Mouse (Mus musculus) embryonic facial prominence, embryonic 11.5 days (tissue): Measurements from ENCODE around the gene Hcrt. TPM values are rescaled to one million over a fixed set of nuclear protein-coding genes. Genes with fewer than 3 reads are reported as not detected.

Source experiments
- ATAC-seq: fragments of 200-750 bp; cut with Nextera tagmentation; replicated peaks from 2 replicates; pipeline ENCODE4 v1.8.0; 2017; ENCODE audit warnings: low read depth; ENCODE audit not compliant: insufficient number of reproducible peaks, low FRiP score, low TSS enrichment
- DNase-seq: peaks from one replicate; pipeline ENCODE4 v3.0.0-alpha.2; 2015; ENCODE audit warnings: low spot score
- H3K27ac ChIP-seq: fragments of 300-500 bp; sonication (generic); replicated peaks from 2 replicates; pipeline ENCODE4 v1.5.1; 2014; ENCODE audit warnings: mild to moderate bottlenecking, low read depth, low read length, control low read depth
- H3K27me3 ChIP-seq: fragments of 300-500 bp; sonication (generic); 2 replicates; pipeline ENCODE4 v1.6.1; 2014; ENCODE audit warnings: mild to moderate bottlenecking, low read length, moderate library complexity, mixed read lengths; ENCODE audit not compliant: control insufficient read depth, insufficient read depth
- H3K36me3 ChIP-seq: fragments of 300-500 bp; sonication (generic); replicated peaks from 2 replicates; pipeline ENCODE4 v1.6.1; 2014; ENCODE audit warnings: low read depth, mild to moderate bottlenecking, low read length, moderate library complexity, mixed read lengths; ENCODE audit not compliant: control insufficient read depth, insufficient read depth
- H3K4me1 ChIP-seq: fragments of 300-500 bp; sonication (generic); 2 replicates; pipeline ENCODE4 v1.6.1; 2014; ENCODE audit warnings: low read length, mixed read lengths; ENCODE audit not compliant: control insufficient read depth, insufficient read depth
- H3K4me2 ChIP-seq: fragments of 300-500 bp; sonication (generic); 2 replicates; pipeline ENCODE4 v1.6.1; 2014; ENCODE audit warnings: low read depth, mild to moderate bottlenecking, control low read depth, low read length, moderate library complexity
- H3K4me3 ChIP-seq: fragments of 300-500 bp; sonication (generic); 2 replicates; pipeline ENCODE4 v1.5.1; 2014; ENCODE audit warnings: low read depth, low read length, control low read depth
- H3K9ac ChIP-seq: fragments of 300-500 bp; sonication (generic); replicated peaks from 2 replicates; pipeline ENCODE4 v1.6.1; 2014; ENCODE audit warnings: mild to moderate bottlenecking, control low read depth, low read length
- H3K9me3 ChIP-seq: fragments of 300-500 bp; sonication (generic); replicated peaks from 2 replicates; pipeline ENCODE4 v1.6.1; 2016; ENCODE audit warnings: mild to moderate bottlenecking, low read length, inconsistent platforms, mixed read lengths; ENCODE audit not compliant: control insufficient read depth
- WGBS: fragments of 180-500 bp; shearing (Covaris S2); extraction: QIAGEN DNeasy Blood & Tissue Kit; methylation state at CpG from one replicate; pipeline ENCODE4 v1.1.7; 2014; 5-methylcytosine and 5-hydroxymethylcytosine counted together
- polyA plus RNA-seq: library from polyadenylated mRNA; unstranded; fragments of >200 nt; fragmentation: Nextera tagmentation; extraction: Ambion mirVana; gene quantifications from 2 replicates; pipeline ENCODE4 v1.2.1, GENCODE M21; 2014

The Hcrt gene
- polyA plus RNA-seq, 1 experiment from 2014 or later = not detected

- Histone ChIP-seq H3K9ac (no peak overlapping the region; the same call in 1 of the 2 replicates), H3K4me3 (no peak overlapping the region; the same call in 1 of the 2 replicates), H3K9me3 (no peaks in the 10 kb centered on the region), H3K27ac (no peak overlapping the region), H3K36me3 (peaks cover 7% of the 10 kb centered on the region), H3K4me2 (peak overlapping the region; percentile 37), H3K27me3 (no peaks in the 10 kb centered on the region), H3K4me1 (peaks cover 9% of the 10 kb centered on the region)
- no peak for DNase-seq
- ATAC-seq = no peak
- 43% methylated on average over 4 of the region's 4 CpGs for WGBS
Measured at GRCm38 (mm10) chr11:100713174-100713573, 49.6 kb downstream of the Hcrt start.

- ATAC-seq = peak; percentile 85
Measured at GRCm38 (mm10) chr11:100711783-100712615, 50.7 kb downstream of the Hcrt start, which contains the start of gene Kat2a. Kat2a (minus strand) TSS chr11:100712465.

More at GRCm38 (mm10) chr11:100711783-100712615, 50.7 kb downstream of the Hcrt start, which contains the start of gene Kat2a:
- peak within 1 kb of the TSS; percentile 88 for H3K27ac ChIP-seq
- peak within 1 kb of the TSS; percentile 97 for H3K9ac ChIP-seq
- no peaks in the 10 kb centered on the region for H3K27me3 ChIP-seq
- peak; percentile 93 for DNase-seq
- H3K36me3 ChIP-seq = peaks cover 3% of the 10 kb centered on the region
- H3K4me3 ChIP-seq = peak within 1 kb of the TSS; percentile 89
- peak within 1 kb of the TSS; percentile 81 for H3K4me2 ChIP-seq
- no peaks in the 10 kb centered on the region for H3K9me3 ChIP-seq
- peaks cover 9% of the 10 kb centered on the region for H3K4me1 ChIP-seq
- 2% methylated on average over 48 of the region's 48 CpGs for WGBS

Other genes with a start within 250 kb of the Hcrt start
- gene Acly, start 234.9 kb downstream of the Hcrt start, polyA plus RNA-seq = 200 and 210 TPM in 2 replicates
- gene Ttc25, start 217.3 kb downstream of the Hcrt start, polyA plus RNA-seq = 0.79 and 1.4 TPM in 2 replicates
- 20.0 and 23.6 TPM in 2 replicates for gene Cnp, start 188.0 kb downstream of the Hcrt start, polyA plus RNA-seq
- gene Nkiras2, start 143.7 kb downstream of the Hcrt start, polyA plus RNA-seq = 79.5 and 93.0 TPM in 2 replicates
- 80.0 and 83.9 TPM in 2 replicates for gene Dnajc7, start 142.8 kb downstream of the Hcrt start, polyA plus RNA-seq
- gene Zfp385c, start 70.5 kb downstream of the Hcrt start, polyA plus RNA-seq = 0.53 and 1.2 TPM in 2 replicates
- 1.2 and 1.8 TPM in 2 replicates for gene Dhx58, start 58.7 kb downstream of the Hcrt start, polyA plus RNA-seq
- 49.9 and 55.9 TPM in 2 replicates for gene Kat2a, start 50.5 kb downstream of the Hcrt start, polyA plus RNA-seq
- not detected in 2 replicates for gene Hspb9, start 49.1 kb downstream of the Hcrt start, polyA plus RNA-seq
- 76.6 and 86.1 TPM in 2 replicates for gene Rab5c, start 24.7 kb downstream of the Hcrt start, polyA plus RNA-seq
- gene Kcnh4, start 3.0 kb downstream of the Hcrt start, polyA plus RNA-seq = 0.50 and 0.56 TPM in 2 replicates
- 1.4 and 1.5 TPM in 2 replicates for gene Ghdc, start 8.0 kb upstream of the Hcrt start, polyA plus RNA-seq
- 17.9 and 18.1 TPM in 2 replicates for gene Stat5b, start 87.8 kb upstream of the Hcrt start, polyA plus RNA-seq
- gene Stat5a, start 96.4 kb upstream of the Hcrt start, polyA plus RNA-seq = 1.6 and 1.9 TPM in 2 replicates
- gene Stat3, start 176.6 kb upstream of the Hcrt start, polyA plus RNA-seq = 22.5 and 23.5 TPM in 2 replicates
- 14.7 and 16.3 TPM in 2 replicates for gene Cavin1, start 208.0 kb upstream of the Hcrt start, polyA plus RNA-seq
- 28.0 and 28.4 TPM in 2 replicates for gene Atp6v0a1, start 246.5 kb upstream of the Hcrt start, polyA plus RNA-seq